Mouse (Mus musculus): ENCODE measurements around the gene Tsks.
A peak's percentile ranks its signal among the peaks of the same experiment; 100 is the strongest.

The Tsks gene

GRCm38 (mm10) chr7:44978300-44978699, 35.3 kb downstream of the Tsks start:
- DNase-seq (ENCODE audit: low read depth) = no peak

- DNase-seq (ENCODE audit: low read depth) = no peak
Observed at GRCm38 (mm10) chr7:44981539-44981938, 38.5 kb downstream of the Tsks start.

DNA sequence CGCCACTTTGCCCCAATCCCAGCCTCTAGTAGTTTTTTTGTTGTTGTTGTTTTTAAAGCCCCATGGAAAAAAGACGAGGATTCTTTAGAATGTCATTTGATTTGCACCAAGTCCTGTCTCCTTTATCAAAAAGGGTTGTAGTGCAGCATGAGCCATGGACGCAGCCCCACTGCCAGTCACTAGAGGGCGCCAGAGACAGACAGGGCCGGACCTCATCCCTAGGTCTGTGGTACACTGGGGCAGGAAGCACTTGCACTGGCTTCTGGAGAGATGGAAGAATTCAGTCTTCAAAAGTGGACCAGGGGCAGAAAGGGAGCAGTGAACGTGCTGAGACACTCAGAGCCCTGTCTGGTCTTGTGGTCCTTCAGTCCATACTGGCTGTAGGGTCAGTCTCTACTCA, 40.1 kb downstream of the Tsks start:
- peak; percentile 77 for DNase-seq (ENCODE audit: low read depth)

- no peak for DNase-seq (ENCODE audit: low read depth)
Observed at GRCm38 (mm10) chr7:44983944-44984832, 41.2 kb downstream of the Tsks start.

GRCm38 (mm10) chr7:44984833-44985164, 41.8 kb downstream of the Tsks start:
- DNase-seq (ENCODE audit: low read depth) = no peak

- peak; percentile 60 for DNase-seq (ENCODE audit: low read depth)
Observed at GRCm38 (mm10) chr7:44985595-44986191, 42.7 kb downstream of the Tsks start.

DNA sequence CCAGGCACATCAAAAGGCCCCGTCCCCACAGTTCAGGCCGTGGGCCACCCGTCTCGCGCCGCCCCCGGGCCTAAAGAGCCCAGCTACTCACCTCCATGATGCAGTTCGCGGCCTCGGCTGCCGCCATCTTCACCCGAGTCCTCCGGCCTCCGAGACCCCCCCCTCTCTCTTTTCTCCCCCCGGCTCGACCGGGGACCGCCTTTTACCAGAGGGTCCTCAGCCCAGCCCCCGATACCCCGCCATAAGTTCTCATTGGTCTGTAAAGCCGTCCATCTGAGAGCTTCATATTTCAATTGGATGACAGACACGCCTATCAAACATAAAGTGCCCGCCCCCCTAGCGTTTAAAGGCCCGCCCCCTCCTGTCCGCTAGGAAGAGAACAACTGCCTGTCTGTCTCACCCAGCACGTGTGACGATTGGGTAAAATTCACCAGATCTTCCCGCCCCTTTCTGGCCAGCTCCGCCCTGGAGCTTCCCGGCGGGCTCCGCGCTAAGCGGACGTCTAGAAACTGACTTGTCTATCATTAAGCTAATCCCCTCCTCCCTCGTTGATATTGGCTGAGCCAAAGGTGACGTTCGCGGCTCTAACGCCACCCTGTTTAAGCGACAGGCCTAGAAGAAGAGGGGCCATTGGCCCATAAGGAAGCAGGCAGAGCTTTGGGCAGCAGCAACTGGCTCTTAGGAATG, 43.3 kb downstream of the Tsks start, which contains the start of gene Prmt1:
Gene Prmt1, minus strand, starts transcription at position 377 of the 687 bp plus-strand sequence.
- peak; percentile 96 for DNase-seq (ENCODE audit: low read depth)

GRCm38 (mm10) chr7:44986879-44987718, 44.1 kb downstream of the Tsks start:
- DNase-seq (ENCODE audit: low read depth) = peak; percentile 28

- no peak for DNase-seq (ENCODE audit: low read depth)
Observed at GRCm38 (mm10) chr7:44996672-44997071, 53.7 kb downstream of the Tsks start.

DNA sequence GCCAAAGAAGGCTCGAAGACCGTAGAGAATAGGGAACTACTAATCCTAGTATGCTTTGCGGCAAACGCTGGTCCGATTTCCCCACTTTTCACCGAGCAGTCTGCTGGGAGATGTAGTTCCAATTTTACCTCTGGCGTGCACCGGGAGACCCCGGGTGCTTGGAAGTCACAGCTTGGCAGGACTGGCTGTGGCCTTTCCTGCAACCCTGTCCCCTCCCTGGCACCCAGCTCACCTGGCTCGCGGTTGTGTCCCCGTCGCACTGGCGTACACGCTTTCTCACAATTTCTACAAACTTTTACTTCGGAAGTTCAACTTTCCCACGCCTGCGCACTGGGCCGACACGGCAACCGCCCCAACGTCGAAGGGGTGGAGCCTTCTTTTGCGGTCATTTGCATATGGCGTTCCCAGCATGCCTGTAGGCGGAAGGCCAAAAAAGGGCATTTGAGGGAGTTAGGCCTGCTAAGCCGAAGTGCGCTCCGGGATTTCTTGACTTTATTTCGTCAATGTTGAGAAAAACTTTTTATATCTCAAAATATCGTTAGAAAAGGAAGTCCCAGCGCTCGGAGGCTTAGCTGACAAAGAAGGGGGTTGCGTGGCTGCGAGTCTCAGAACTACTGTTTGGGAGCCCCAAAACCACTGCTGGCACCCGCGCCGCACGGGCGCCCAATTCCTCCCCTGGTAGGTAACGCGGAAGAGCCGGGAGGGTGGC, 54.4 kb downstream of the Tsks start, which contains the start of gene Irf3:
Gene Irf3, plus strand, starts transcription at position 418 of the 709 bp plus-strand sequence.
- DNase-seq (ENCODE audit: low read depth) = peak; percentile 98

GRCm38 (mm10) chr7:44997940-44998428, 55.0 kb downstream of the Tsks start:
- DNase-seq (ENCODE audit: low read depth) = no peak

DNA sequence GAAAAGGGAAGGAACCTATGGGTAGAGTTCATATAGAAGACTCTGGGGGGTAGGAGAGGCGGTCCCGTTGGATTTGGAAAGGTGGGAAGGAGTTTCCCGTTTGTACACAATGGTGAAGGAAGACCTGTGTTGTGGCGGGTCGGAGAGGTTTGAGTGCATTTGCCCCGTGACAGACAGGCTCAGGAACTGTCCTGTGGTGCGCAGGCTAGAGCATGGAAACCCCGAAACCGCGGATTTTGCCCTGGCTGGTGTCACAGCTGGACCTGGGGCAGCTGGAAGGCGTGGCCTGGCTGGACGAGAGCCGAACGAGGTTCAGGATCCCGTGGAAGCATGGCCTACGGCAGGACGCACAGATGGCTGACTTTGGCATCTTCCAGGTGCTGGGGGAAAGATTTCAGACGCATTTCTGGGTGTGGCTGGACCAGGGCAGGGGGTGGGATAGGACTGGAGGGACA, 55.5 kb downstream of the Tsks start, which contains the start of gene Bcl2l12:
Gene Bcl2l12, minus strand, starts transcription at position 212 of the 455 bp plus-strand sequence.
- no peak for DNase-seq (ENCODE audit: low read depth)

DNA sequence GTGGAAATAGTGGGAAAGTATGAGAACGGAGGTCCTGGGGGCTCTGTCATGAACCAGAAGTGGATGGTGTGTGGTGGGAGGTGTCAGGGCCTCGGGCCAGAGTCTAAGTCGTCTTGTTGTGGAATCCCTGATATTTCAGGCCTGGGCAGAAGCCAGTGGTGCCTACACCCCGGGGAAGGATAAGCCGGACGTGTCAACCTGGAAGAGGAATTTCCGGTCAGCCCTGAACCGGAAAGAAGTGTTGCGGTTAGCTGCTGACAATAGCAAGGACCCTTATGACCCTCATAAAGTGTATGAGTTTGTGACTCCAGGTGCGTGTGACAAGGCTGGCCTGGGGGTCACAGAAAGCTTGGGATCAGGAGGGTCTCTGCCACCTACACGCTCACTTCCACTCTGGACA, 56.7 kb downstream of the Tsks start:
- DNase-seq (ENCODE audit: low read depth) = no peak

DNA sequence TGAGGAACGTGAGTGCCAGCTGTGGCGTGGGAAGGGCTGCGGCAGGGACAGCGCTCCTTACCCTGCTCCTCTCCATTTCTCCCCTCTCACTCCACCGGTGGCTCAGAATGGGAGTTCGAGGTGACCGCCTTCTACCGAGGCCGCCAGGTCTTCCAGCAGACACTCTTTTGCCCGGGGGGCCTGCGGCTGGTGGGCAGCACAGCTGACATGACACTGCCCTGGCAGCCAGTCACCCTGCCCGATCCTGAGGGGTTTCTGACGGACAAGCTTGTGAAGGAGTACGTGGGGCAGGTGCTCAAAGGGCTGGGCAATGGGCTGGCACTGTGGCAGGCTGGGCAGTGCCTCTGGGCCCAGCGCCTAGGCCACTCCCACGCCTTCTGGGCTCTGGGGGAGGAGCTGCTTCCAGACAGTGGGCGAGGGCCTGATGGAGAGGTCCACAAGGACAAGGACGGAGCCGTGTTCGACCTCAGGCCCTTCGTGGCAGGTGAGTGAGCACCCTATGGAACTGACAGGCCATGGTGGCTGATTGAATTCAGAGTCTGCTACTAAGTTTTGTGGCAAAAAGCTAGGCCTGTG, 57.6 kb downstream of the Tsks start:
- DNase-seq (ENCODE audit: low read depth) = no peak

DNA sequence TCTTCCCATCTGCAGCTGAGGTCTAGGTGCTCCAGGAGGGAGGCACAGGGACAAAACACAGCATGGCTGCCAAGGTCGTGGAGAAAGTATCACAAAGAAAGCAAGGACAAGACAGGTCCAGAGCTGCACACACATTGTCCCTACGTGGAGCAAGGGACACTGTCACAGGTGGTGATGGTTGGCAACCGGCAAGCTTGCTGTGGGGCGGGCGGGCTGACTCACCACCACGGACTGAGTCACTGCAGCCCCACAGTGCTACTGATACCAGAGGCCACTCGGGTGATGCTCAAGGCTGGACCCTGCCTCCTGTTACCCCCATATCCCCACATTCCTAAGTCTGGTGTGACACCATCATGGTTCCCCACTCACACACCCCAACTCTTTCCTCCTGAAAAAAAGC, 59.4 kb downstream of the Tsks start:
- no peak for DNase-seq (ENCODE audit: low read depth)

- no peak for DNase-seq (ENCODE audit: low read depth)
Observed at GRCm38 (mm10) chr7:45004546-45004945, 61.5 kb downstream of the Tsks start.

DNA sequence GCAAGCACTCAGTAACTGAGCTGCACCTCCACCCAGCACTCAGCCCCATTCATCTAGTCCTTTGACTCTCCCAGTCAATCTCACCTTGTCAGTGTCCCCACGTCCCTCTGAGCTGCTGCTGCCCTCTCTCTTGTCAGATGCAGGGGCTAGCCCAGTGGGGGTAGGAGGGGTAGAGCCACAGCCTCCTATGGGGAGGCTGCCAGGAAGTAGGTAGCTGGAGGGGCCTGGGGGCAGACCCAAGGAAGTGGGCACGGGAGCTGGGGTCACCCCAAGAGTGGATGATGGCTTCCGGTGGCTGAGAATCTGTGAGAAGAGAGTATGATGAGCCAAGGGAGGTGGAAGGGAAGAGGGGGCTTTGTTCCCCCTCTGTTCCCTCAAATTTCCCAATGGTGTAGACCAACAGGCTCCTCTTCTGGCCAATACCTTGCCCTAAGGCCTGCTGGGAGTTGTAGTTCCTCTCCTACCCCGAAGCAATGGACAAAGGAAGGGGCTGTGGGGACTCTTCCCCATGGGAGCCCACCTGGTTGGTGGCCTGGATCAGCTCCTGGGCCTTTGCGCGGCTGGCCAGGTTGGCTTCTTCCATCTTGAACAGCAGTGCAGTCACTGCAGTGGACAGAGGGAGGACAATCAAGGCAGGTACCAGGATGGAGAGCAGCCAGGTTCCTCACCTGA, 62.5 kb downstream of the Tsks start:
- DNase-seq (ENCODE audit: low read depth) = no peak

DNA sequence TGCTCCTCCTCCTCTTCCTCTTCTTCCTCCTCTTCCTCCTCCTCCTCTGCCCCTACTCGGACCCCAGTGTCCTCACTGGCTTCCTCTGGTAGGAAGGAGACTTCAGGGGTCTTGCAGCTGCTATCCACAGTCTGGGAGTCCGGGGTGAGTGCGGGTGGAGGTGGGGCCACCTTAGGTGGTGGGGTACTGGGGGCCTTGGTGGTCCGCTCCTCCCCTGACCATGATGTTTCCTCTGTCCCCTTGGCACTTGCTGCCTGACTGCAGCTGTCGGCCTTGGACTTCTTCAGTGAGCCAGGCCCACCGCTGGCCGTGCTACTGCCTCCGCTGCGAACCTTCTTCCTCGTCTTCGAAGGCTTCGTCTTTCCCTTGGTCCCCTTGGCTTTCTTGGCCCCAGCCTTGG, 63.5 kb downstream of the Tsks start:
- no peak for DNase-seq (ENCODE audit: low read depth)

GRCm38 (mm10) chr7:45007141-45007540, 64.1 kb downstream of the Tsks start:
- no peak for DNase-seq (ENCODE audit: low read depth)

All from c-Kit-positive CD71-negative TER-119-negative erythroid progenitor cells, embryonic 14.5 days (primary cell).